Mouse (Mus musculus) kidney, embryonic 14.5 days (tissue): Measurements from ENCODE around the gene Cyp46a1. TPM values are rescaled to one million over a fixed set of nuclear protein-coding genes. Genes with fewer than 3 reads are reported as not detected.

ENCODE experiments used
- polyA plus RNA-seq: library from polyadenylated mRNA; unstranded; fragments of >200 nt; fragmentation: Nextera tagmentation; extraction: Ambion mirVana; gene quantifications from 2 replicates; pipeline ENCODE4 v1.2.1, GENCODE M21; 2014

The Cyp46a1 gene
- polyA plus RNA-seq, 1 experiment from 2014 or later = 4.7 TPM

Other genes starting within 250 kb of the Cyp46a1 start
- gene Setd3, start 155.1 kb upstream of the Cyp46a1 start, polyA plus RNA-seq = 49.4 and 77.7 TPM in 2 replicates
- 6.9 and 8.1 TPM in 2 replicates for gene Ccnk, start 154.8 kb upstream of the Cyp46a1 start, polyA plus RNA-seq
- gene Ccdc85c, start 59.0 kb upstream of the Cyp46a1 start, polyA plus RNA-seq = 9.9 and 11.0 TPM in 2 replicates
- gene Hhipl1, start 28.1 kb upstream of the Cyp46a1 start, polyA plus RNA-seq = 0.27 and 0.61 TPM in 2 replicates
- gene Eml1, start 36.6 kb downstream of the Cyp46a1 start, polyA plus RNA-seq = 31.3 and 56.5 TPM in 2 replicates
- 73.7 and 91.5 TPM in 2 replicates for gene Evl, start 220.3 kb downstream of the Cyp46a1 start, polyA plus RNA-seq